Mouse (Mus musculus) MEL (cell line): Measurements from ENCODE around the gene Otud5. TPM values are rescaled to one million over a fixed set of nuclear protein-coding genes. Genes with fewer than 3 reads are reported as not detected.
"Not testable (repeated sequence)": the region's sequence is repeated elsewhere in the genome, so short reads cannot be mapped to it uniquely, and the experiment has no call there.

Experiments used
- DNase-seq: peaks from one replicate; pipeline ENCODE4 v3.0.0; 2011; ENCODE audit warnings: low read depth, low spot score
- H3K27ac ChIP-seq: 2 replicates; pipeline ENCODE4 v1.5.1; 2012; ENCODE audit warnings: low read depth, mild to moderate bottlenecking, control low read depth, low read length, moderate library complexity; ENCODE audit not compliant: control insufficient read depth
- H3K27me3 ChIP-seq, 2 experiments: fragments of 150-350 bp in 1 of 2; sonication (generic) in 1 of 2; 2 replicates each; pipeline ENCODE4 v1.6.1; 2012; ENCODE audit warnings: low read length in 2 of 2, mild to moderate bottlenecking in 2 of 2, improper control_type of control experiment in 1 of 2, moderate library complexity in 1 of 2; ENCODE audit not compliant: insufficient read depth in 2 of 2, control insufficient read depth in 1 of 2
- H3K36me3 ChIP-seq, 2 experiments: 2 replicates each; pipeline ENCODE4 v1.6.1; 2012 to 2014; ENCODE audit warnings: low read length in 2 of 2, improper control_type of control experiment in 1 of 2, inconsistent platforms in 1 of 2, mild to moderate bottlenecking in 1 of 2; ENCODE audit not compliant: insufficient read depth in 2 of 2, control insufficient read depth in 1 of 2
- H3K4me1 ChIP-seq, 2 experiments: fragments of 150-350 bp in 1 of 2; sonication (generic) in 1 of 2; 2 replicates each; pipeline ENCODE4 v1.6.1; 2012; ENCODE audit warnings: low read length in 2 of 2, improper control_type of control experiment in 1 of 2, mild to moderate bottlenecking in 1 of 2; ENCODE audit not compliant: insufficient read depth in 2 of 2, control insufficient read depth in 1 of 2
- H3K4me3 ChIP-seq, 2 experiments: fragments of 150-350 bp in 1 of 2; sonication (generic) in 1 of 2; 2 replicates each; pipeline ENCODE4 v1.5.1; 2012; ENCODE audit warnings: low read depth in 2 of 2, low read length in 2 of 2, mild to moderate bottlenecking in 2 of 2, moderate library complexity in 2 of 2, control low read depth in 1 of 2, improper control_type of control experiment in 1 of 2; ENCODE audit not compliant: control insufficient read depth in 1 of 2, insufficient read depth in 1 of 2
- H3K79me2 ChIP-seq: 2 replicates; pipeline ENCODE4 v1.6.1; 2012; ENCODE audit warnings: mild to moderate bottlenecking, low read length, moderate library complexity; ENCODE audit not compliant: control insufficient read depth, poor library complexity, insufficient read depth
- H3K9ac ChIP-seq: 2 replicates; pipeline ENCODE4 v1.6.1; 2012; ENCODE audit warnings: low read depth, mild to moderate bottlenecking, control low read depth, low read length, moderate library complexity; ENCODE audit not compliant: control insufficient read depth, poor library complexity, severe bottlenecking
- H3K9me3 ChIP-seq: fragments of 150-350 bp; sonication (generic); replicated peaks from 2 replicates; pipeline ENCODE4 v1.6.1; 2012; ENCODE audit warnings: mild to moderate bottlenecking, low read length, improper control_type of control experiment, moderate library complexity; ENCODE audit not compliant: insufficient read depth
- BHLHE40 ChIP-seq: IDR thresholded peaks from 2 replicates; pipeline ENCODE4 v1.6.1; 2012; ENCODE audit warnings: low read depth, mild to moderate bottlenecking, inconsistent platforms, low read length, improper control_type of control experiment, borderline replicate concordance
- CTCF ChIP-seq, 3 experiments: IDR thresholded peaks in 2 of 3; conservative IDR thresholded peaks in 1 of 3; 2 replicates each; pipeline ENCODE4 v1.5.1; 2011 to 2012; ENCODE audit warnings: low read length in 3 of 3, low read depth in 2 of 3, mild to moderate bottlenecking in 2 of 3, improper control_type of control experiment in 1 of 3, inconsistent platforms in 1 of 3, mixed read lengths in 1 of 3, moderate library complexity in 1 of 3; ENCODE audit not compliant: control insufficient read depth in 1 of 3, insufficient read depth in 1 of 3, poor library complexity in 1 of 3, severe bottlenecking in 1 of 3
- E2F4 ChIP-seq: IDR thresholded peaks from 2 replicates; pipeline ENCODE4 v1.6.1; 2011; ENCODE audit warnings: low read depth, low read length, improper control_type of control experiment, borderline replicate concordance
- ETS1 ChIP-seq: IDR thresholded peaks from 2 replicates; pipeline ENCODE4 v1.6.1; 2012; ENCODE audit warnings: low read depth, mild to moderate bottlenecking, inconsistent platforms, low read length, improper control_type of control experiment, moderate library complexity
- GABPA ChIP-seq: IDR thresholded peaks from 2 replicates; pipeline ENCODE4 v1.6.1; 2012; ENCODE audit warnings: low read depth, mild to moderate bottlenecking, inconsistent platforms, low read length, improper control_type of control experiment, moderate library complexity
- HCFC1 ChIP-seq: IDR thresholded peaks from 2 replicates; pipeline ENCODE4 v1.6.1; 2012; ENCODE audit warnings: low read depth, mild to moderate bottlenecking, inconsistent platforms, low read length, improper control_type of control experiment, moderate library complexity
- JUND ChIP-seq: IDR thresholded peaks from 2 replicates; pipeline ENCODE4 v1.6.1; 2011; ENCODE audit warnings: low read depth, mild to moderate bottlenecking, improper control_type of control experiment, low read length
- KAT2A ChIP-seq: conservative IDR thresholded peaks from 2 replicates; pipeline ENCODE4 v1.6.1; 2012; ENCODE audit warnings: low read depth, low read length, improper control_type of control experiment, inconsistent platforms
- MAX ChIP-seq: IDR thresholded peaks from 2 replicates; pipeline ENCODE4 v1.6.1; 2011; ENCODE audit warnings: low read length, improper control_type of control experiment
- MXI1 ChIP-seq: IDR thresholded peaks from 2 replicates; pipeline ENCODE4 v1.6.1; 2011; ENCODE audit warnings: mild to moderate bottlenecking, low read depth, low read length, improper control_type of control experiment
- MYC ChIP-seq: IDR thresholded peaks from 2 replicates; pipeline ENCODE4 v1.6.1; 2011; ENCODE audit warnings: low read depth, mild to moderate bottlenecking, low read length, improper control_type of control experiment, moderate library complexity
- NELFE ChIP-seq: IDR thresholded peaks from 2 replicates; pipeline ENCODE4 v1.6.1; 2011; ENCODE audit warnings: low read depth, low read length, improper control_type of control experiment
- NRF1 ChIP-seq: IDR thresholded peaks from 2 replicates; pipeline ENCODE4 v1.6.1; 2014; ENCODE audit warnings: low read depth, mild to moderate bottlenecking, inconsistent platforms, low read length, improper control_type of control experiment, moderate library complexity; ENCODE audit not compliant: poor library complexity, insufficient read depth, severe bottlenecking
- POLR2AphosphoS2 ChIP-seq: IDR thresholded peaks from 2 replicates; pipeline ENCODE4 v1.6.1; 2011; ENCODE audit warnings: low read length, improper control_type of control experiment
- RAD21 ChIP-seq: IDR thresholded peaks from 2 replicates; pipeline ENCODE4 v1.6.1; 2011; ENCODE audit warnings: mild to moderate bottlenecking, low read depth, low read length, improper control_type of control experiment
- RCOR1 ChIP-seq: IDR thresholded peaks from 2 replicates; pipeline ENCODE4 v1.6.1; 2012; ENCODE audit warnings: low read depth, mild to moderate bottlenecking, inconsistent platforms, low read length, improper control_type of control experiment
- SIN3A ChIP-seq: IDR thresholded peaks from 2 replicates; pipeline ENCODE4 v1.6.1; 2012; ENCODE audit warnings: low read length, improper control_type of control experiment, inconsistent platforms
- SMC3 ChIP-seq: IDR thresholded peaks from 2 replicates; pipeline ENCODE4 v1.6.1; 2011; ENCODE audit warnings: low read depth, low read length, improper control_type of control experiment
- ZC3H11A ChIP-seq: IDR thresholded peaks from 2 replicates; pipeline ENCODE4 v1.6.1; 2012; ENCODE audit warnings: low read depth, mild to moderate bottlenecking, inconsistent platforms, low read length, improper control_type of control experiment
- ZMIZ1 ChIP-seq: IDR thresholded peaks from 2 replicates; pipeline ENCODE4 v1.6.1; 2012; ENCODE audit warnings: low read depth, mild to moderate bottlenecking, inconsistent platforms, low read length, improper control_type of control experiment, moderate library complexity
- ZNF384 ChIP-seq: IDR thresholded peaks from 2 replicates; pipeline ENCODE4 v1.6.1; 2012; ENCODE audit warnings: low read depth, mild to moderate bottlenecking, inconsistent platforms, low read length, improper control_type of control experiment
- polyA plus RNA-seq, 2 experiments: library from polyadenylated mRNA; stranded (reverse) in 1 of 2; unstranded in 1 of 2; fragments of >175 nt in 1 of 2; fragments of >200 nt in 1 of 2; gene quantifications; 2 replicates each; pipeline versions ENCODE4 v1.2.1 to v1.2.4; 2012; ENCODE audit warnings: low replicate concordance in 2 of 2, low read depth in 1 of 2; ENCODE audit not compliant: insufficient read length in 2 of 2, insufficient read depth in 1 of 2, missing spikeins in 1 of 2
- total RNA-seq: library from RNA; depleted of rRNA; stranded (reverse); fragments of 300-350 nt; gene quantifications from 2 replicates; pipeline ENCODE4 v1.2.3, GENCODE M21; 2012

The Otud5 gene
- total and polyA plus RNA-seq, 3 experiments: 76.4 to 1,180 (median 197) TPM

DNA sequence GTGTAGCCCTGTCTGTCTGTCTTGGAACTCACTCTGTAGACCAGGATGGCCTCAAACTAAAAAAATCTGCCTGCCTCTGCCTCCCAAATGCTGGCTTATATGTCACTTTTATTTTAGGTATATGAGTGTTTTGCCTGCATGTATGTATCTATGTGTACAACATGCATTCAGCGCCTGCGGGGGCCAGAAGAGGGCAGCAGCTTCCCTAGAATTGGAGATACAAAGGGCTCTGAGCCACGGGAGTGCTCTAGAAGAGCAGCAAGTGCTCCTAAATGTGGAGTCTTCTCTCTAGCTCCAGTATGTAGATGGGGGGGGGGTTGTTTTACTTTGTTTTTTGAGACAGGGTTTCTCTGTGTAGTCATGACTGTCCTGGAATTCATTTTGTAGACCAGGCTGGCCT is 74.5 kb downstream of the Otud5 start:
- H3K4me1 ChIP-seq, H3K79me2 ChIP-seq, H3K9ac ChIP-seq, H3K27ac ChIP-seq, H3K27me3 ChIP-seq, H3K36me3 ChIP-seq, H3K9me3 ChIP-seq, H3K4me3 ChIP-seq: not testable (repeated sequence)
- TF ChIP-seq HCFC1 (0 out of 2 replicates have a peak, but pooled peaks have one; percentile 15), ZC3H11A (peak; percentile 63), RAD21 (peak; percentile 51), CTCF (IDR thresholded peaks at IDR 0.05 in 2 of 3, conservative IDR thresholded peaks at IDR 0.05 in 1 of 3; ENCODE audit: control insufficient read depth in 1 of 3, insufficient read depth in 1 of 3, low read depth in 2 of 3, low read length in 3 of 3, poor library complexity in 1 of 3, severe bottlenecking in 1 of 3) (peak; percentile 21 to 51 (median 22); a peak in 4 of 6 replicates), SMC3 (peak; percentile 64)
- DNase-seq: peak; percentile 62

DNA sequence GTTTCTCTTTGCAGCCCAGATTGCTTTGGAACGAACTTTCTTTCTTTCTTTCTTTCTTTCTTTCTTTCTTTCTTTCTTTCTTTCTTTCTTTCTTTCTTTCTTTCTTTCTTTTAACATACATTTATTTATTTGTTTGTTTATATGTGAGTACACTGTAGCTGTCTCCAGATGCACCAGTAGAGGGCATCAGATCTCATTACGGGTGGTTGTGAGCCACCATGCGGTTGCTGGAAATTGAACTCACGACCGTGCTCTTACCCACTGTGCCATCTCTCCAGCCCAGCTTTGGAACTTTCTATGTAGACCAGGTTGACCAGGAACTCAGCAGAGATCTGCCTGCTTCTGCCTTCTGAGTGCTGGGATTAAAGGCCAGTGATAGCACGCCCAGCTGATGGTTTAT is 76.8 kb downstream of the Otud5 start:
- H3K4me3 ChIP-seq: not testable (repeated sequence)
- TF ChIP-seq ZC3H11A (peak; percentile 80), RAD21 (peak; percentile 62), MAX (0 out of 2 replicates have a peak, but pooled peaks have one; percentile 36), MYC (peak; percentile 76; the same call in 1 of the 2 replicates), CTCF (IDR thresholded peaks at IDR 0.05 in 2 of 3, conservative IDR thresholded peaks at IDR 0.05 in 1 of 3; ENCODE audit: control insufficient read depth in 1 of 3, insufficient read depth in 1 of 3, low read depth in 2 of 3, low read length in 3 of 3, poor library complexity in 1 of 3, severe bottlenecking in 1 of 3) (peak; percentile 48 to 78 (median 60)), HCFC1 (0 out of 2 replicates have a peak, but pooled peaks have one; percentile 18), SMC3 (peak; percentile 87)
- TF ChIP-seq, all 39 proteins: peak for 7; not testable (repeated sequence) for 32
- not testable (repeated sequence) for H3K27me3 ChIP-seq, H3K4me1 ChIP-seq, H3K27ac ChIP-seq, H3K79me2 ChIP-seq, H3K9ac ChIP-seq, H3K36me3 ChIP-seq, H3K9me3 ChIP-seq
- peak; percentile 52 for DNase-seq

DNA sequence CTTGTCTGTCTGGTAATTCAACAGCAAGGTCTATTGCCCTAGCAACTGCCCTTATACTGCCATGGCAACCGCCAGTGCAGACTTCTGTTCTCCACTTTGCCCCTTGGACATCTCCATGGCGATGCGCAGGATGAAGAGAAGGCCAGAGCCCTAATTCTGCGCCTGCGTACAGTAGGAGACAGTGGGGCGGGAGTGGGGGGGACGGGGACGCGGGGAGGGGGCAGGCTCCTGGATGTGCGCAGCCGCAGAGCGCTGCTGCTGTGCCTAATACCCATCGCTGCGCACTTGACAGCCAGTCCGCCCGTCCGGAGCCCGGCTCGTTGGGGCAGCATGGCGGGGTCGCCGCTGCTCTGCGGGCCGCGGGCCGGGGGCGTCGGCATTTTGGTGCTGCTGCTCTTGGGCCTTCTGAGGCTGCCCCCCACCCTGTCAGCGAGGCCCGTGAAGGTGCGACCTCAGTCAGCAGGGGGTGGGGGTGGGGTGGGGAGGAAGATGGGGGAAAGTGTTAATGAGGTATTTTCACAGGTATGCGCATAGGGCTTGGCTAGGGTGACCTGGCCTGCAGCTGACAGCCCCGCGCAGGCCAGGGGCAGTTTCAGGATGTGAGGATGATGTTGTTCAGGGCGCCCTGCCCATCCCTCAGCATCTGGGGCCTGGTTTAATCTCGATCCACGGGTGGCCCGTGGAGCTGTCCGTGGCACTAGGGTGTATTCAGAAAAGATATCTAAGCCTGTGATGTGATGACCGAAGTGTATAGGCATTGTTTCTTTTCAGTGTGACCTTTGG is 78.6 kb downstream of the Otud5 start, which contains the start of gene Pcsk1n:
Pcsk1n (plus strand) TSS at position 222 of the 783 bp plus-strand sequence.
- H3K9me3 ChIP-seq: no peaks in the 10 kb centered on the region
- no peaks in the 10 kb centered on the region for H3K4me1 ChIP-seq
- no peak for TF ChIP-seq NRF1
- no peak for TF ChIP-seq HCFC1
- TF ChIP-seq KAT2A: no peak
- no peak for TF ChIP-seq E2F4
- no peak for TF ChIP-seq ZNF384
- no peak for TF ChIP-seq POLR2AphosphoS2
- TF ChIP-seq ZMIZ1: no peak
- TF ChIP-seq MXI1: no peak
- TF ChIP-seq NELFE: no peak
- TF ChIP-seq ETS1: no peak
- TF ChIP-seq GABPA: no peak
- TF ChIP-seq RCOR1: no peak
- no peak for TF ChIP-seq MYC
- no peak for TF ChIP-seq JUND
- TF ChIP-seq BHLHE40: no peak
- no peak for TF ChIP-seq SIN3A
- TF ChIP-seq, all 39 proteins: peak for 0
- Histone ChIP-seq H3K79me2 (no peaks in the 10 kb centered on the region), H3K27ac (no peak within 1 kb of the TSS), H3K36me3 (peaks cover 0 to 2% of the 10 kb centered on the region in 2 experiments; a peak in 1 of 4 replicates), H3K9ac (no peak within 1 kb of the TSS), H3K4me3 (no peak within 1 kb of the TSS), H3K27me3 (no peaks in the 10 kb centered on the region; a peak in 3 of 4 replicates)
- no peak for DNase-seq
